Mouse (Mus musculus) kidney, adult 2 months (tissue): Measurements from ENCODE around the gene Ctxn2.
A peak's percentile ranks its signal among the peaks of the same experiment; 100 is the strongest.

Experiments
- CTCF ChIP-seq: fragments of 200-500 bp; conservative IDR thresholded peaks from 2 replicates; pipeline ENCODE4 v1.5.1; 2011; ENCODE audit warnings: low read depth, mild to moderate bottlenecking, control low read depth, low read length, moderate library complexity, mixed read lengths; ENCODE audit not compliant: insufficient read depth, insufficient read length
- POLR2A ChIP-seq: fragments of 200-500 bp; IDR thresholded peaks from one replicate; pipeline ENCODE4 v1.6.1; 2011; ENCODE audit warnings: low read depth, low read length, control low read depth

- no peak for TF ChIP-seq POLR2A
- TF ChIP-seq CTCF: 0 out of 2 replicates have a peak, but pooled peaks have one; percentile 4
Observed at GRCm38 (mm10) chr2:125155504-125155903, 19.0 kb downstream of the Ctxn2 start.
